Mouse (Mus musculus) cerebellum, adult 8-10 months (tissue): ENCODE measurements around the gene Gm28635.

Experiments used
- DNase-seq: peaks from one replicate; pipeline ENCODE4 v3.0.0; 2022

Gene Gm28635

DNA sequence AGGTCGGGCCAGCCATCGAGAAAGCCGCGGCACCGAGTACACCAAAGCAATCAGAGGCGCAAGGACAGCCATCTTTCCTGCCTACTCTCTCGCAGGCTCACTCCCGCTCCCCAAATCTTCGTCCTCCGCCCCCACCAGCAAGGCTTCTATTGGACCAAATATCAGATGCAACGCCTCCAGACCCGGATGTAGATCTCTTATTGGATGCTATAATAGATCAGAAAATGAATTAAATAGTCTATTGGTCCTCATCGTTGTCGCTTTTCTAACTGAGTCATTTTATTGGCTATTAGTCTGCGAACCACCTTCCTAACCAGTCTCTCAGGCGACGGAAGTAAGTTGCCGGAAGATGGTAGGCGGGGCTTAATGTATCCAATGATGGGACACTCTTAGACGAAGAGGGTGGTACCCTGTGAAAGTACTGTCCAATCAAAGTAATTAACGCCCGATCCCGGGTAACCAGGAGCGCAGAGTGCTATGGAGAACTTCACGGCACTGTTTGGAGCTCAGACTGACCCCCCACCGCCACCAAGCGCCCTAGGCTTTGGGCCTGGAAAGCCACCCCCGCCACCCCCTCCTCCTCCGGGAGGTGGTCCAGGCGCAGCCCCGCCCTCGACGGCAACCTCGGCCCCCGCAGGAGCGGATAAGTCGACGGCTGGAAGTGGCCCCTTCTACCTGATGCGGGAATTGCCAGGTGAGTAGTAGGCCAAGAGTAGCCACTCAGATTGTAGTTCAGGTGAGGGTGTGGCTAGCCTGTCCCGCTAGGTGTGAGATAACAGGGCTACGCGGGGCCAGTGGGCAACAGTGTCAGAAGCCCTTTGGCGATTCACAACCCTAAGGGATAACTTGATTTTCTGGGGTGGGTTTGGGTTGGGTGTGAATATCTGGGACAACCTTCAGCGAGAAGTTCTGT, at the start of gene Gm28635, which contains the start of gene Med19:
Gene Gm28635, minus strand, starts transcription at position 74 of the 913 bp plus-strand sequence.
Gene Med19, plus strand, starts transcription at position 435 of the 913 bp plus-strand sequence.
- peak; percentile 93 for DNase-seq

GRCm38 (mm10) chr2:84727172-84727858, 49.5 kb upstream of the Gm28635 start, which contains the start of gene Clp1:
Clp1 (minus strand) TSS chr2:84727350.
- DNase-seq: peak; percentile 94

DNA sequence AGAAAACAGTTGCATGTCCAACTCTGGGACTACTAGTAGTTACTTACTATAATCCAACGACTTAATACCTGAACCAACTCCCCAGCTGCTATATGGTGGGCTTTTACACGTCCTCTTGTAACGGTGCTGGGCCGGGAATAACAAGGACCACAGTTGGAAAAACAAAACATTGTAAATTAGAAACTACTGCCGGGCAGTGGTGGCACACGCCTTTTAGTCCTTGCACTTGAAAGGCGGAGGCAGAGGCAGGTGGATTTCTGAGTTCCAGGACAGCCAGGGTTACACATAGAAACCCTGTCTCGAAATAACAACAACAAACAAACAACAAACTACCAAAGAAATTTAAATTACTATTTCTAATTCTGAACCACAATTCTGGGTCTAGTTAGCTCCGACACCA, 48.9 kb upstream of the Gm28635 start:
- peak; percentile 28 for DNase-seq

DNA sequence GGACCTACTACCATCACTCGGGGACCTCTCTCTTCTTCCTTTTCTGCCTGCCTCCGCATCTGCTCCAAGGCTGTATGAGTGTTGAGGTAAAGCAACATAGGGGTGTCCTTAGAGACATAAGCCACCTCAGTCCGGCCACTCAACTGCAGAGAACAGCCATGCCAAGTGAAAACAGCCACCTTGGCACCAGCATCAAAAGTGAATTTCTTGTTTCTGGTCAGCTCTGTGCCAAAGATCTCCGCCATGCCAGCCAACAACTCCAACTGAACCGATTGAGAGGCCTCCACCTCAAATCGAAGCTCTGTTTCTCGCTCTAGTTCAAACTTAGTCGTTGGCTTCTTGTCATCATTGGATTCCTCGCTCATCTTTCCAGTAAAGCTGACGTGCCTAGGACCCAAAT, 47.9 kb upstream of the Gm28635 start:
- no peak for DNase-seq

DNA sequence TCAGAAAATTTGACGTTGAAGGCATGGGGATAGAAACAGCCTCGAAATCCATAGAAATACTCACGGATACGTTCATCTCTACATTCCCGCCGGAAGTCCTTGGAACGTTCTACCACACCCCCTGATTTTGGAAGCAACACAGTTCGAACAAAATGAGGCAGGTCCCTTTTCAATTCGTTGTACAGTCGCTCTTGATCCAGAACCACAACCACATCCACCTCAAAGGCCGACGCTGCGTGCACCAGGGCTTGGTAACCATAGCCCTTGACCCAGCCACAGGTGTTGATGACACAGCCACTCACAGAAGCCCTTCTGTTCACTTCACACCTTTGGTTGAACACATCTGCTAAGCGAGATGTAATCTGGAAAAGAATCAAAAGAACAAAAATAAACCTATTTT, 46.0 kb upstream of the Gm28635 start:
- no peak for DNase-seq

GRCm38 (mm10) chr2:84721182-84721581, 43.3 kb upstream of the Gm28635 start:
- no peak for DNase-seq

DNA sequence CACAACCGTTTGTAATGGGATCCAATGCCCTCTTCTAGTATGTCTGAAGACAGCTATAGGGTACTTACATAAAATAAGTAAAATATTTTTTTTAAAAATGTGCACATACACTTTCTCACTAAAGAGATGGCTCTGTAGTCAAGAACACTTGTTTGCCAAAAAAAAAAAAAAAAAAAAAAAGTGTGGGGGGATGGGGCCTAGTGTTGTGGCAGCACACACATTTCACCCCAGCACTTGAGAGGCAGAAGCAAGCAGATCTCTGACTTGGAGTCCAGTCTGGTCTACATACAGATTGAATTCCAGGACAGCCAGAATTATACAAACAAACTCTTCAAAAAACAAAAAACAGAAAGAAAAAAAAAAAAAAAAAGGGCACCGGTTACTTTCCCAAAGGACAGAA, 42.9 kb upstream of the Gm28635 start:
- no peak for DNase-seq

- no peak for DNase-seq
Observed at GRCm38 (mm10) chr2:84717357-84717756, 39.5 kb upstream of the Gm28635 start.

DNA sequence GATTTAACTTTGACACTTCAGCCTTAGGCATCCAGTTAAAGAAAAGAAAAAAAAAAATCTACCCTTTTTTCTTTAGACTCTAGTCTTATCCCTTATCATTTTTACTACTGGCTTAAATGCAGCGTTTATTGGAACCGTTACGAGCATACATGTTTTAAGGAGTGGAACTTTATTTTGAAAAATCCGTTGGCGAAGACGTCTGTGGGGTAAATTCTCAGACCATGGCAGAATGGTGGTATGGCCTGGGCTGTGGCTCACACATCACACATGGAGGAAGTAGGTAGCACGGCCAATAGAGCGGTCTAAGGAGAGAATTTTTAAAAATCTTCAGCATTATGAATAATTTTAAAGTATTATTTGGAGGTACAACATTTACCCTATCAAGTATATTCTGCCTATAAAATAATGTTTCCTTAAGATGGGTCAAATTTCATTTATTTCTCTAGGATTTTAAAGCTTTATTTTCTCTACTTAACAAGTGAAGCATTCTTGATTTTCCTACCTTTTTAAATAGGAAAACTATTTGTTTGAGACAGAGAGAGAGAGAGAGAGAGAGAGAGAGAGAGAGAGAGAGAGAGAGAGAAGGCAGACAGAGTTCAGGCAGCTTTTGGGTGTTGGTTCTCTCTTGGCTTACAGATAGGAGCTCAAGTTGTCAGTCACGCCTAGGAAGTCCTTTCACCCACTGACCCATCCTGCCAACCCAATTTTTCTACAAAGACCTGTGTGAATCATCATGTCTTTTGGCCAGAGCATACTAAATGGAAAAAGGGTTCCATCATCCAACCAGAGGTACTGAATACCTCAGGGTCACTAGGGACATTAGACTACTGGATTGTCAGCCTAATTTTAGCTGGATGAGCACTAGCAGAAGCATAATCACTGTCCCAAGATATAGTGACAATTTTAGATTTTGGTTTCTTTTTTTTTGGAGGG, 38.8 kb upstream of the Gm28635 start:
- no peak for DNase-seq

DNA sequence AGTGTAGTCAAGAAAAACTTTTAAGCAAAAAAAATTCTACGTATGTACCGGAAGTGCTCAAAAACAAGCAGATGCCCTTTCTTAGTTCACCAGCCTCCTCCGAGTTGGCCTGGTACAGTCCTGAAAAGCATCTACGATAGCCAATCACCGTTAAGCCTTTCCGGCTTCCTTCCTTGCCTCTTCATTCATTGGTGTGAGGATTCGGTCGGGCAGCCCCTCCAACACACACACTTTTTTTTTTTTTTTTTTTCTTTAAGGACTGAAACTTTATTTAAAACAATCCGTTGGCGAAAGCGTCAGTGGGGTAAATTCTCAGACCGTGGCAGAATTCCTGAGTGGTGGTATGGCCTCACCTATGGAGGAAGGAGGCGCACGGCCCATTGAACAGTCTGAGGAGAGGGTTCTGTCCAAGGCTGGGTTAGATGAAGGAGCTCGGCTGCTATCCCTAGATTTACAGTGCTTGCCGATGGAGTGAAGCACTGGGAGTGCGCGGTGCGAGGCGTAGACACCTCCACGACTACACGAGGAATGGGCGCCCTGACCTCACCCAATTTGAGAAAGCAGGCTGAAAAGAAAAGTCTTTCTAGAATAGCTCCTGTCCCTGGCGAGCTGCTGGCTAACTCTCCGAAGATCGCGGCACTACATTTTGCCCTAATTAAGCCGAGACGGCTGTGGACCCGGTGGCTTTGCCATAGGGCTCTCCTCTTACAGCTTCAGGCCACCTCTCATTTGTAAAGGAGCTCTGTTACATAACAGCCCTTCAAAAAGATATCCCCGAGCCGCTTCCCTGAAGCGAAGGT, 37.9 kb upstream of the Gm28635 start:
- DNase-seq: peak; percentile 75

GRCm38 (mm10) chr2:84714811-84715561, 37.1 kb upstream of the Gm28635 start, which contains the start of gene Zdhhc5:
Zdhhc5 (minus strand) TSS chr2:84715180.
- peak; percentile 99 for DNase-seq

DNA sequence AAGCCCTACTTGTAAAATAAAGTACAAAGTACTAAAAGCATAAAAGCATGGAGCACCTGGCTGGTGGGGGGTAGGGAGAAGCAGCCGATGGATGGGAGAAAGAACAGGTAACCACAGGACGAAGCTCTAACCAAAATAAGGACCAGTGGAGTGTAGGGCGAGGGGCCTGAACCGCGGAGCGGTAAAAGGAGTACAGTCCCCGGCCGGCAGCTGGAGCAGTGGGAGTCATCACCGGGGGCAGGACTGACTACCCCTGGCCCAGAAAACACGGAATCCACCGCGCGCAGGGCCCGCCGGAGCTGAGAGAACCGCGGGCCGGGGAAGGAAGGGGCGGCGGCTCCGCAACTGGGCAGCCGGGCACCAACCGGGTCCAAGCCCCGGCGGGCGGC, 36.6 kb upstream of the Gm28635 start:
- no peak for DNase-seq

- no peak for DNase-seq
Observed at GRCm38 (mm10) chr2:84711898-84712297, 34.1 kb upstream of the Gm28635 start.

DNA sequence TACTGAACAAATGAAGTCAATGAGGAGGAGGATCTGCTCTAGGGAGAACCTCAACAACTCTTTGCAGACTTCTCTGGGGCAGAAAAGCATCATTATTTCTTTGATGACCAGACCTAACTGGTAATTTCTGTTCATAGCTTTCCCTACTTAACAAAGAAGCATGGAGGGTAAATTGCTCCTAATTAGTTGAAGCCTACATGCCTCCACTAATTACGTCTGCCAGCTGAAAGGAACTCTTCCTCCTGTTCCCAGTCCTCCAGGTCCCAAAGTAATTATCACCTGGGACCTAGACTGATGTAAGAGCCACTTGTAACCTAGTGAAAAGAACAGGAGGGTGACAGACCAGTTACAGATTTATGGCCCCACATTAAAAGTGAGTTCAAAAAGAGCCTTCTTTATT, 29.7 kb upstream of the Gm28635 start:
- no peak for DNase-seq

- DNase-seq: no peak
Observed at GRCm38 (mm10) chr2:84705295-84705694, 27.5 kb upstream of the Gm28635 start.

DNA sequence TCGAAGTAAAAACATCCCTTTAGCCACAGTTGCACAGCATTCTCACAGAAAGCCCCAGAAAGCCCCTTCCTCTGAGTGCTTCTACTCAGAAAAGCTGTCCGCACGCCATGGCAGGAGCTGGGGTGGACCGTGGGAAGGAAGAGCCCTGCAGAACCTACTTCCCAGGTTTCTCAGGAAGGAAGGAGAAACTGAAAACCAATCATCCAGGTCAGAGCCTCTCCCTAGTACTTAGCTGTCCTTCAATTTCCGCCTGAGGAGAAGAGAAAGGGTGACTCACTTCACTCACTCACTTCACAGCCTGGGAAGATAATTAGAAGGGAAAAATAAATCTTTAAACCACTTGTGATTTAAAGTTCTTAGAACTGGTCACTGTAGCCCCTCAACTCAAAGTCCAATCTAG, 26.5 kb upstream of the Gm28635 start:
- DNase-seq: no peak

- DNase-seq: no peak
Observed at GRCm38 (mm10) chr2:84703497-84703896, 25.7 kb upstream of the Gm28635 start.

DNA sequence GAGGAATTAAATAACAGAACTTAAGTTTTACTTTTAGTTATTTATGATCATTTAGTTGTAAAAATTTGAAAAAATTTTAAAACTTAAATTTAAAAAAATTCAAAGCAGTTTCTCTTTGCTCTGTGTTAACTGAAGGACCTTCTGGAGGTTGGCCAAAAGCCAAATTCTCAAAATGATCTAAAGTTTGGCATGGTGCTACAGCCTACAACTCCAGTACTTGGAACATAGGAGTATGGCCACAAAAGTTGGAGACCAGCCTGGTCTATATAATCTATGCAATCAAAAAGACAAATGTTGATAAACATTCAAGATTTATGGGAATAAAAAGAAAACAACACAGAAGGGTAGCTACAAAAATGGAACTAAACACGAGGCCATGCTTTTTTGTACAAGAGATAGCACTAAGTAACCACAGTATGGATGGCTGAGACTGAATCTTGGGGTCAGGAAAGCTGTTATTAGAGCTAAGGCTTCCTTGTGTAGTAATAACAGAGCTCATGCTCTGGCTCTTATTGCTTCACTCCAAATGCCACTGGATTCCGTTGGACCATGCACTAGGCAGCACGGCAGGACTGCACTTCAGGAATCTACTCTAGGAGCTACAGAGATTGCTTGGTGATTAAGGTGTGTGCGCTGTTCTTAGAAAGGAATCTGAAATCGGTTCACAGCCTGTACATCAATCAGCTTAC, 17.3 kb upstream of the Gm28635 start:
- no peak for DNase-seq

GRCm38 (mm10) chr2:84690050-84690449, 12.2 kb upstream of the Gm28635 start:
- DNase-seq: no peak

DNA sequence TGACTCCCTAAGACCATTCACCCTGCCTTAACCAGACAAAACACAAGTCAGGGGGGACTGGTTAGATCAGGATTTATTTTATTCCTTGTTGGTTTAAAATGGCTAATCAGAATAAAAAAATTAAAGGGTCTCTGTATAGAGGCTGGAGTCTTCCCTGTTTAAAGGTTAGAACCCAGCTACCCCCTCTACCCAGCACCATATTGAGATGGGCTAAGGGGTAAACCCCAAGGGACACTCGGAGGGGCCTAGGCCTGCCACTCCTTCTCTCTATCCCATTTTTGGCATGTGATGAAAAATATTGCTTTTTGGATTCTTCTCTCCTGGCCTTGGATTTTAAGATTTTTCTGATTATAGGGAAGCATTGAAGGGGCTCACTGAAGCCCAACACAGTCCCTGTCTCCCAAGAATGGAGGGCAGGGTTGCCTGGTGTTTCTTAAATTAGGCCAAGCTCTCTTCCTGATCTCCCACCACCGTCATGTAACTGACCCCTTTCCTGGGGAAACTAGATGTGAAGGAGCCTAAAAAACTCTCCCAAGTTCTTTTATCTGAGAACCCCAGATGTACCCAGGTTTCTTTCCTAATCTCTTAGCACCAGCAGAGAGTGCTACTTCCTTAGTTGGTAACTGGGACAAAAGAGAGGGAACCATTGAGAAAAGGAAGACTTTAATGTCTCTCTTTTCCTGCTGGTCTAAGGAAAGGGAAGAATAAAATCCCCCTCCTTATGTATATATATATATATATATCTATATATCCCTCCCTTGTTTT, 10.4 kb upstream of the Gm28635 start:
- DNase-seq: no peak
